Mouse (Mus musculus) megakaryocyte, embryonic 14.5 days (primary cell): ENCODE data around the gene Arhgap40.

Experiments
- FLI1 ChIP-seq: IDR thresholded peaks from 2 replicates; pipeline ENCODE4 v1.6.1; 2012; ENCODE audit warnings: low read length, inconsistent platforms, mixed read lengths
- GATA1 ChIP-seq: IDR thresholded peaks from 3 replicates; pipeline ENCODE4 v1.6.1; 2012; ENCODE audit warnings: mixed read lengths, low read length, inconsistent platforms, borderline replicate concordance

GRCm38 (mm10) chr2:158559945-158560344 is 47.3 kb downstream of the Arhgap40 start:
- TF ChIP-seq GATA1 (no peak), FLI1 (no peak)
